Mouse (Mus musculus) forebrain, embryonic 11.5 days (tissue): ENCODE measurements around the gene Nek7. TPM values are rescaled to one million over a fixed set of nuclear protein-coding genes. Genes with fewer than 3 reads are reported as not detected.

Experiments
- ATAC-seq: fragments of 200-750 bp; cut with Nextera tagmentation; replicated peaks from 2 replicates; pipeline ENCODE4 v1.8.0; 2017; ENCODE audit warnings: moderate TSS enrichment; ENCODE audit not compliant: low FRiP score
- DNase-seq: peaks from one replicate; pipeline ENCODE4 v3.0.0-alpha.2; 2017; ENCODE audit warnings: low spot score
- H3K27ac ChIP-seq: fragments of 300-500 bp; sonication (generic); 2 replicates; pipeline ENCODE4 v1.5.1; 2014; ENCODE audit warnings: low read depth, low read length
- H3K27me3 ChIP-seq: fragments of 300-500 bp; sonication (generic); 2 replicates; pipeline ENCODE4 v1.6.1; 2014; ENCODE audit warnings: mild to moderate bottlenecking, low read length, mixed read lengths; ENCODE audit not compliant: control insufficient read depth, insufficient read depth
- H3K36me3 ChIP-seq: fragments of 300-500 bp; sonication (generic); 2 replicates; pipeline ENCODE4 v1.6.1; 2014; ENCODE audit warnings: mild to moderate bottlenecking, low read length, moderate library complexity, mixed read lengths; ENCODE audit not compliant: control insufficient read depth, insufficient read depth
- H3K4me1 ChIP-seq: fragments of 300-500 bp; sonication (generic); replicated peaks from 2 replicates; pipeline ENCODE4 v1.6.1; 2014; ENCODE audit warnings: low read length, mixed read lengths; ENCODE audit not compliant: control insufficient read depth, insufficient read depth
- H3K4me2 ChIP-seq: fragments of 300-500 bp; sonication (generic); 2 replicates; pipeline ENCODE4 v1.6.1; 2014; ENCODE audit warnings: low read depth, mild to moderate bottlenecking, low read length, moderate library complexity, mixed read lengths; ENCODE audit not compliant: severe bottlenecking
- H3K4me3 ChIP-seq: fragments of 300-500 bp; sonication (generic); 2 replicates; pipeline ENCODE4 v1.5.1; 2014; ENCODE audit warnings: low read depth, low read length
- H3K9ac ChIP-seq: fragments of 300-500 bp; sonication (generic); 2 replicates; pipeline ENCODE4 v1.6.1; 2014; ENCODE audit warnings: low read length
- H3K9me3 ChIP-seq: fragments of 300-500 bp; sonication (generic); 2 replicates; pipeline ENCODE4 v1.6.1; 2016; ENCODE audit warnings: low read length, mixed read lengths; ENCODE audit not compliant: control insufficient read depth
- WGBS: fragments of 180-500 bp; shearing (Covaris S2); extraction: QIAGEN DNeasy Blood & Tissue Kit; methylation state at CpG from one replicate; pipeline ENCODE4 v1.1.7; 2014; 5-methylcytosine and 5-hydroxymethylcytosine counted together
- polyA plus RNA-seq: library from polyadenylated mRNA; unstranded; fragments of >200 nt; fragmentation: Nextera tagmentation; extraction: Ambion mirVana; gene quantifications from 2 replicates; pipeline ENCODE4 v1.2.1, GENCODE M21; 2014

Gene Nek7
- polyA plus RNA-seq, 1 experiment from 2014 or later: 30.7 TPM

- Histone ChIP-seq H3K27me3 (no peaks in the 10 kb centered on the region), H3K9me3 (no peaks in the 10 kb centered on the region), H3K36me3 (no peaks in the 10 kb centered on the region), H3K27ac (no peak overlapping the region), H3K4me2 (no peak overlapping the region), H3K4me3 (no peak overlapping the region), H3K4me1 (no peaks in the 10 kb centered on the region), H3K9ac (no peak overlapping the region)
- DNase-seq: no peak
- 94% methylated on average over 4 of the region's 4 CpGs for WGBS
- ATAC-seq: no peak
Measured at GRCm38 (mm10) chr1:138603974-138604373, 16.0 kb downstream of the Nek7 start.

GRCm38 (mm10) chr1:138598087-138598486 is 21.9 kb downstream of the Nek7 start:
- no peak overlapping the region for H3K4me2 ChIP-seq
- H3K4me1 ChIP-seq: 0 out of 2 replicates have a peak, but pooled peaks cover 3% of the 10 kb centered on the region
- no peak overlapping the region for H3K9ac ChIP-seq
- no peak for DNase-seq
- no peak overlapping the region for H3K27ac ChIP-seq
- H3K36me3 ChIP-seq: no peaks in the 10 kb centered on the region
- no peak overlapping the region for H3K4me3 ChIP-seq
- H3K27me3 ChIP-seq: no peaks in the 10 kb centered on the region
- no peaks in the 10 kb centered on the region for H3K9me3 ChIP-seq
- no peak for ATAC-seq
- WGBS: 77% methylated on average over 11 of the region's 11 CpGs

- Histone ChIP-seq H3K27ac (no peak overlapping the region), H3K4me1 (0 out of 2 replicates have a peak, but pooled peaks cover 3% of the 10 kb centered on the region), H3K27me3 (no peaks in the 10 kb centered on the region), H3K9me3 (no peaks in the 10 kb centered on the region), H3K36me3 (no peaks in the 10 kb centered on the region), H3K4me3 (no peak overlapping the region), H3K9ac (no peak overlapping the region), H3K4me2 (no peak overlapping the region)
- no peak for ATAC-seq
- 77% methylated on average over 4 of the region's 4 CpGs for WGBS
- DNase-seq: no peak
Measured at GRCm38 (mm10) chr1:138596127-138596706, 23.7 kb downstream of the Nek7 start.

- no peak for DNase-seq
- Histone ChIP-seq H3K27me3 (no peaks in the 10 kb centered on the region), H3K4me3 (no peak overlapping the region), H3K4me1 (0 out of 2 replicates have a peak, but pooled peaks cover 3% of the 10 kb centered on the region), H3K4me2 (no peak overlapping the region), H3K27ac (no peak overlapping the region), H3K9ac (no peak overlapping the region), H3K36me3 (no peaks in the 10 kb centered on the region), H3K9me3 (no peaks in the 10 kb centered on the region)
- no peak for ATAC-seq
- WGBS: 65% methylated on average over 5 of the region's 5 CpGs
Measured at GRCm38 (mm10) chr1:138594910-138595309, 25.0 kb downstream of the Nek7 start.

GRCm38 (mm10) chr1:138593922-138594321 is 26.0 kb downstream of the Nek7 start:
- Histone ChIP-seq H3K27ac (no peak overlapping the region), H3K36me3 (no peaks in the 10 kb centered on the region), H3K4me1 (0 out of 2 replicates have a peak, but pooled peaks cover 3% of the 10 kb centered on the region), H3K9me3 (no peaks in the 10 kb centered on the region), H3K9ac (no peak overlapping the region), H3K4me3 (no peak overlapping the region), H3K27me3 (no peaks in the 10 kb centered on the region), H3K4me2 (no peak overlapping the region)
- no peak for DNase-seq
- ATAC-seq: no peak
- 95% methylated on average over 5 of the region's 5 CpGs for WGBS

- Histone ChIP-seq H3K4me1 (0 out of 2 replicates have a peak, but pooled peaks cover 3% of the 10 kb centered on the region), H3K27me3 (no peaks in the 10 kb centered on the region), H3K4me3 (no peak overlapping the region), H3K36me3 (no peaks in the 10 kb centered on the region), H3K4me2 (no peak overlapping the region), H3K9me3 (no peaks in the 10 kb centered on the region), H3K9ac (no peak overlapping the region), H3K27ac (no peak overlapping the region)
- ATAC-seq: no peak
- 88% methylated on average over 4 of the region's 4 CpGs for WGBS
- DNase-seq: no peak
Measured at GRCm38 (mm10) chr1:138592466-138592865, 27.5 kb downstream of the Nek7 start.

GRCm38 (mm10) chr1:138590451-138591022 is 29.4 kb downstream of the Nek7 start:
- Histone ChIP-seq H3K9ac (no peak overlapping the region), H3K36me3 (no peaks in the 10 kb centered on the region), H3K4me2 (no peak overlapping the region), H3K4me3 (no peak overlapping the region), H3K27ac (no peak overlapping the region), H3K4me1 (0 out of 2 replicates have a peak, but pooled peaks cover 3% of the 10 kb centered on the region), H3K27me3 (no peaks in the 10 kb centered on the region), H3K9me3 (no peaks in the 10 kb centered on the region)
- WGBS: 93% methylated on average over 8 of the region's 8 CpGs
- ATAC-seq (no peak), DNase-seq (no peak)

DNA sequence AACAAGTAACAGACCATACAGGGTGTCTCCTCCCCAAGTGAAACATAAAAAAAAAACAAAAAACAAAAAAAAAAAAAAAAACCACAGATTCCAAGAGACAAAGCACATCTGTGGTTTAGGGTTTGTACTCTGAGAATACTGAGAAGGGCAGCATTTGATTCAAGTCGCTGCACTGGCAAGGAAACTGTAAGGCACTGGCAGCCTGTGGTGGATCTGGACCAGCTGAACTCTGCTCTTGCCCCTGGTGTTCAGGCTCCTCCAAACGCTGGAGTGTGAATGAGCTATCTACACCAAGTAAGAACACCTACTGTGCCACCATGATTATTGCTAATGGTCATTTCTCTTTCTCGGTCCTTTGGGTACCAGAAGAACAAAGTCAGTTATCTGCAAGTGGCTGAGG is 30.8 kb downstream of the Nek7 start:
- no peak overlapping the region for H3K27ac ChIP-seq
- DNase-seq (no peak), ATAC-seq (no peak)
- no peaks in the 10 kb centered on the region for H3K36me3 ChIP-seq
- no peaks in the 10 kb centered on the region for H3K4me1 ChIP-seq
- WGBS: 80% methylated on average over 3 of the region's 3 CpGs
- no peak overlapping the region for H3K4me3 ChIP-seq
- no peaks in the 10 kb centered on the region for H3K27me3 ChIP-seq
- no peak overlapping the region for H3K9ac ChIP-seq
- no peaks in the 10 kb centered on the region for H3K9me3 ChIP-seq
- no peak overlapping the region for H3K4me2 ChIP-seq

GRCm38 (mm10) chr1:138587812-138588211 is 32.1 kb downstream of the Nek7 start:
- Histone ChIP-seq H3K4me1 (no peaks in the 10 kb centered on the region), H3K4me3 (no peak overlapping the region), H3K4me2 (no peak overlapping the region), H3K36me3 (no peaks in the 10 kb centered on the region), H3K9me3 (no peaks in the 10 kb centered on the region), H3K27ac (no peak overlapping the region), H3K27me3 (no peaks in the 10 kb centered on the region), H3K9ac (no peak overlapping the region)
- ATAC-seq: no peak
- no peak for DNase-seq
- 48% methylated on average over 3 of the region's 3 CpGs for WGBS
